Mouse (Mus musculus) midbrain, embryonic 11.5 days (tissue): ENCODE results near the gene Mst1r. TPM values are rescaled to one million over a fixed set of nuclear protein-coding genes. Genes with fewer than 3 reads are reported as not detected.
A peak's percentile ranks its signal among the peaks of the same experiment; 100 is the strongest.

Experiments
- ATAC-seq: fragments of 200-750 bp; cut with Nextera tagmentation; 2 replicates; pipeline ENCODE4 v1.8.0; 2017; ENCODE audit warnings: moderate TSS enrichment, moderate library complexity; ENCODE audit not compliant: low FRiP score
- DNase-seq: peaks from one replicate; pipeline ENCODE4 v3.0.0; 2015; ENCODE audit warnings: low spot score; ENCODE audit errors: missing footprints
- H3K27ac ChIP-seq: fragments of 300-500 bp; sonication (generic); 2 replicates; pipeline ENCODE4 v1.5.1; 2014; ENCODE audit warnings: low read depth, low read length
- H3K27me3 ChIP-seq: fragments of 300-500 bp; sonication (generic); 2 replicates; pipeline ENCODE4 v1.6.1; 2014; ENCODE audit warnings: mild to moderate bottlenecking, low read length, moderate library complexity, mixed read lengths; ENCODE audit not compliant: control insufficient read depth, insufficient read depth
- H3K36me3 ChIP-seq: fragments of 300-500 bp; sonication (generic); 2 replicates; pipeline ENCODE4 v1.6.1; 2014; ENCODE audit warnings: mild to moderate bottlenecking, low read length, moderate library complexity, mixed read lengths; ENCODE audit not compliant: control insufficient read depth, insufficient read depth
- H3K4me1 ChIP-seq: fragments of 300-500 bp; sonication (generic); 2 replicates; pipeline ENCODE4 v1.6.1; 2014; ENCODE audit warnings: low read length; ENCODE audit not compliant: control insufficient read depth, insufficient read depth
- H3K4me2 ChIP-seq: fragments of 300-500 bp; sonication (generic); 2 replicates; pipeline ENCODE4 v1.6.1; 2014; ENCODE audit warnings: mild to moderate bottlenecking, moderate library complexity
- H3K4me3 ChIP-seq: fragments of 300-500 bp; sonication (generic); 2 replicates; pipeline ENCODE4 v1.5.1; 2014; ENCODE audit warnings: low read depth, low read length
- H3K9ac ChIP-seq: fragments of 300-500 bp; sonication (generic); 2 replicates; pipeline ENCODE4 v1.6.1; 2014; ENCODE audit warnings: low read length
- H3K9me3 ChIP-seq: fragments of 300-500 bp; sonication (generic); 2 replicates; pipeline ENCODE4 v1.6.1; 2016; ENCODE audit warnings: low read length; ENCODE audit not compliant: control insufficient read depth
- WGBS: fragments of 180-500 bp; shearing (Covaris S2); extraction: QIAGEN DNeasy Blood & Tissue Kit; methylation state at CpG from one replicate; pipeline ENCODE4 v1.1.7; 2014; 5-methylcytosine and 5-hydroxymethylcytosine counted together
- polyA plus RNA-seq: library from polyadenylated mRNA; unstranded; fragments of >200 nt; fragmentation: Nextera tagmentation; extraction: Ambion mirVana; gene quantifications from 2 replicates; pipeline ENCODE4 v1.2.1, GENCODE M21; 2014

Mst1r gene
- polyA plus RNA-seq, 1 experiment from 2014 or later: 0.60 TPM

DNA sequence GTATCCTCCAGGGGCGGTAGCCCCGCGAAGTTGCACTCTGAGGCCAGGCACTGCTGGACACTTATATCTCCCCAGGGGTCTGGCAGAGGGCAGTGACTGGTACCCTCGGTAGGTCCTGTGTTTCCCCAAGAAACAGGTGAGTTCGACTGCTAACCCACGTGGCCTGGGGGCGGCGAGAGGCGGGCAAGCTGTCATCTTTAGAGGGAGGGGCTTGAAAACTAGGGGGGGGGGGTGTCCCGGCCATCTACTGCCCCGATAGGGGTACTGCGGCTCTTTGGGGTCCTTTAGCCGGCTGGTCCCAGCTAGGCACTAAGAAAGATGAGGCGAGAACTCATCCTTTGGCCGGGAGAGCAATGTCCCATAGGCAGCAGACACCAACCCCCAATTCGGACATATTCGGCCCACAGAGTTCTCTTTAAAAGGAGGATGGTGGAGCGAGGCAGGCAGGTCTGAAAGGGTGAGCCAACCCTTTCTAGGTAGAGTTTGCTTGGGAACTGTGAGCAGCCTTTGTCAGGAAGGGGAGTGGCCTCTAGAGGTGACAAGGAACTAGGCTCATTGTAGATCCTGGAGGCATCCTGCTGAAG, 18.3 kb upstream of the Mst1r start:
- peak; percentile 91 for DNase-seq
- peaks cover 6% of the 10 kb centered on the region for H3K4me1 ChIP-seq
- H3K9me3 ChIP-seq: no peaks in the 10 kb centered on the region
- no peaks in the 10 kb centered on the region for H3K27me3 ChIP-seq
- H3K9ac ChIP-seq: peak overlapping the region; percentile 76
- H3K4me2 ChIP-seq: peak overlapping the region; percentile 80
- peak; percentile 89 for ATAC-seq
- H3K4me3 ChIP-seq: peak overlapping the region; percentile 73
- H3K27ac ChIP-seq: no peak overlapping the region
- no peaks in the 10 kb centered on the region for H3K36me3 ChIP-seq
- under 1% methylated on average over 18 of the region's 18 CpGs for WGBS

DNA sequence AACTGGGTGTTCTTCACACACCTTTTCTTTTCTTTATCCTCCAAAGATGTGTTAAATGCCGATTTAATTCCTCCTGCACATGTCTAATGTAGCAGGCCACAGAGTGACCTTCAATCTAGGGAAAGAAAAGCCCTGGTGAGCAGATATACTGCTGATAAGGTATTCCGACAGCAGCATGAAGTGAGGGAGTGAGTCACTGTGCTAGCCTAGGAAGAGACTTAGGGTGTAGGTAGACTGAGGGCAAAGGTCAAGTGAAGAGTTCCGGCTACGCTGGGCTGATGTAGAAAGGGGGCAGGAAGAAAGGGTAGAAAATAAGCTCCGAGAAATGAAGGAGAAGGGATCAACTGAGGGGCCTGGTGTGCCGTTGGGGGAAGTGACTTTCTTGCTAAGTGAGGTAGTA, 16.4 kb upstream of the Mst1r start:
- H3K27ac ChIP-seq: no peak overlapping the region
- H3K9me3 ChIP-seq: no peaks in the 10 kb centered on the region
- peaks cover 6% of the 10 kb centered on the region for H3K4me1 ChIP-seq
- H3K27me3 ChIP-seq: no peaks in the 10 kb centered on the region
- 90% methylated on average over 6 of the region's 6 CpGs for WGBS
- no peaks in the 10 kb centered on the region for H3K36me3 ChIP-seq
- H3K4me2 ChIP-seq: no peak overlapping the region
- DNase-seq (no peak), ATAC-seq (no peak)
- no peak overlapping the region for H3K4me3 ChIP-seq
- no peak overlapping the region for H3K9ac ChIP-seq

DNA sequence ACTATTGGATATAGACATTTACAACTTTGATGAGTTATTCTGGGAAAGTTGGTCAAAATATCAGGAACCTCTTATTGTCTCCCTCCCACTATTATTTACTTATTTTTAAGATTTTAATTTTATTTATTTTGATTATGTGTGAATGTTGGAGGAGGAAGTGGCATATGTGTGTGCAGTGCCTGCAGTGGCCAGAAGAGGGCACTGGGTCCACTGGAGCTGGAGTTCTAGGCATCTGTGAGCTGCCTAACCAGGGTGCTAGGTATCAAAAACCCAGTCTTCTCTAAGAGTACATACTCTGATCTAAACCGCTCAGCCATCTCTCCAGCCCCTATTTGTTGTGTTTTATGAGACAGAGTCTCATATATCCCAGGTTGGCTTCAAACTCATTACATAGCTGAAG, 15.7 kb upstream of the Mst1r start:
- H3K4me1 ChIP-seq: peaks cover 6% of the 10 kb centered on the region
- H3K27me3 ChIP-seq: no peaks in the 10 kb centered on the region
- H3K9ac ChIP-seq: no peak overlapping the region
- H3K36me3 ChIP-seq: no peaks in the 10 kb centered on the region
- no peak overlapping the region for H3K4me2 ChIP-seq
- no peak overlapping the region for H3K27ac ChIP-seq
- no peak overlapping the region for H3K4me3 ChIP-seq
- ATAC-seq (no peak), DNase-seq (no peak)
- WGBS: 97% methylated on average over 1 of the region's 1 CpGs
- no peaks in the 10 kb centered on the region for H3K9me3 ChIP-seq

DNA sequence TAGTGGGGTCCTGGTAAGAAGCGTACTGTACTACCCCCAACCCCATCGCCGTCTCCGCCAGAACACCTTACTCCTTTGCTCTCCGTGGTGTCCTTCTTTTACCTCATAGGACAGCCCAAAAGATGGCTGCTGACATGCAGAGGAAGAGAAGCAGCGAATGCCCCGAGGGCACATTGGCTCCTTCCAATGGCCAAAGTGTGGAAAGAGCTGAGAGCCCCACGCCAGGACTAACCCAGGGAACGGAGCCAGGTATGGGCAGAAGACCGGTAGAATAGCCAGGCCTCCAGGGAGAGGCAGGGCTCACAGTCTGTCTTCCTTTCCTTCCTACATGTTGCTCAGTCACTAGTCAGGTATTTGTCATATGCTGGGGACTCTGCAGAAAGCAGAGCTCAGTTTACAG, 8.1 kb upstream of the Mst1r start:
- Histone ChIP-seq H3K9me3 (no peaks in the 10 kb centered on the region), H3K4me2 (no peak overlapping the region), H3K27me3 (peaks cover 12% of the 10 kb centered on the region), H3K9ac (no peak overlapping the region), H3K36me3 (no peaks in the 10 kb centered on the region), H3K4me1 (peaks cover 6% of the 10 kb centered on the region), H3K27ac (no peak overlapping the region), H3K4me3 (no peak overlapping the region)
- ATAC-seq: no peak
- WGBS: 86% methylated on average over 10 of the region's 10 CpGs
- no peak for DNase-seq

DNA sequence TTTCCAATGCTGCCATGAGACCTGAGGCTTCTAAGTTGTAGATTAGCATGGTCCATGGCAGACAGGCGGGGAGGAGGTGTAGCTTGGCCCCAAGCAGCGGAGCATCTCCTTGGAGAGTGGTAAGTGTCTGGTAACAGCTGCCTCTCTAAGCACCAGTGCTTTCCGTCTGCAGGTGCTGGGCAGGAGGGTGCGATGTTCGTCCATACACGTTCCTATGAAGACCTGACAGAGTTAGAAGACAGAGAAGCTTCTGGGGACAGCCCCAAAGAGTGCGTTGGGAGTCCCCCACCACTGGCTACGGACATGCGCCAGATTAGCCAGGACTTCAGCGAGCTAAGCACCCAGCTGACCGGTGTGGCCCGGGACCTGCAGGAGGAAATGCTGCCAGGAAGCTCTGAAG, 6.8 kb upstream of the Mst1r start:
- DNase-seq: no peak
- no peak overlapping the region for H3K4me3 ChIP-seq
- no peaks in the 10 kb centered on the region for H3K36me3 ChIP-seq
- no peak overlapping the region for H3K4me2 ChIP-seq
- no peak overlapping the region for H3K27ac ChIP-seq
- H3K4me1 ChIP-seq: peaks cover 6% of the 10 kb centered on the region
- no peaks in the 10 kb centered on the region for H3K9me3 ChIP-seq
- WGBS: 71% methylated on average over 12 of the region's 12 CpGs
- peaks cover 12% of the 10 kb centered on the region for H3K27me3 ChIP-seq
- no peak for ATAC-seq
- no peak overlapping the region for H3K9ac ChIP-seq

DNA sequence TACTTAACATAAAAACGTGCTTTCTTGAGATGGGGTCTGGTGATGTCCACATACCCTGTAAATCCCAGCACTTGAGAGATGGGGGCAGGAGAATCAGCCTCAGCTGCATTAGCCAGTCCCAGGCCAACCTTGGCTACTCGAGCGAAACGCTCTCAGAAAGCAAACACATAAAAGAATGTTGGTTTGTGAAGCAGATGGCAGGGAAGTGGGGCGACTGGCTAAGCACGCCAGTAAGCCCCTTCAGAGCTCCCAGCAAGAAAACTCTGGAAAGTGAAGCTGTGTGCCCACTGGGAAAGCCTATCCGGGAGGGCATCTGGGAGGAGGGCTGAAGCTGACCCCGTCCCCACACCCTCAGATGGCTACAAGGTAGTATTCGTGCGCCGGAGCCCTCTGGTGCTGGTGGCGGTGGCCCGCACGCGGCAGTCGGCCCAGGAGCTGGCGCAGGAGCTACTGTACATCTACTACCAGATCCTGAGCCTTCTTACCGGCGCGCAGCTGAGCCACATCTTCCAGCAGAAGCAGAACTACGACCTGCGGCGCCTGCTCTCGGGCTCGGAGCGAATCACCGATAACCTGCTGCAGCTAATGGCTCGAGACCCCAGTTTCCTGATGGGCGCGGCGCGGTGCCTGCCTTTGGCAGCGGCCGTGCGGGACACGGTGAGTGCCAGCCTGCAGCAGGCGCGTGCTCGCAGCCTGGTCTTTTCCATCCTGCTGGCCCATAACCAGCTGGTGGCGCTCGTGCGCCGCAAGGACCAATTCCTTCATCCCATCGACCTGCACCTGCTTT, 5.6 kb upstream of the Mst1r start:
- Histone ChIP-seq H3K9ac (peak overlapping the region; percentile 51), H3K4me3 (peak overlapping the region; percentile 28; the same call in 1 of the 2 replicates), H3K27ac (no peak overlapping the region), H3K9me3 (no peaks in the 10 kb centered on the region), H3K4me1 (peaks cover 6% of the 10 kb centered on the region), H3K4me2 (peak overlapping the region; percentile 68), H3K36me3 (no peaks in the 10 kb centered on the region), H3K27me3 (peaks cover 12% of the 10 kb centered on the region)
- ATAC-seq: peak; percentile 71
- 3% methylated on average over 44 of the region's 44 CpGs for WGBS
- peak; percentile 98 for DNase-seq

DNA sequence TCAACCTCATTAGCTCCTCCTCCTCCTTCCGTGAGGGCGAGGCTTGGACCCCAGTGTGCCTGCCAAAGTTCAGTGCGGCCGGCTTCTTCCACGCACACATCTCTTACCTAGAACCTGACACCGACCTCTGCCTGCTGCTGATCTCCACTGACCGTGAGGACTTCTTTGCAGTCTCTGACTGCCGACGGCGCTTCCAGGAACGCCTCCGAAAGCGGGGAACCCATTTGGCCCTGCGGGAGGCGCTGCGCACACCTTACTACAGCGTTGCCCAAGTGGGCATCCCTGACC, 5.1 kb upstream of the Mst1r start:
- DNase-seq: no peak

DNA sequence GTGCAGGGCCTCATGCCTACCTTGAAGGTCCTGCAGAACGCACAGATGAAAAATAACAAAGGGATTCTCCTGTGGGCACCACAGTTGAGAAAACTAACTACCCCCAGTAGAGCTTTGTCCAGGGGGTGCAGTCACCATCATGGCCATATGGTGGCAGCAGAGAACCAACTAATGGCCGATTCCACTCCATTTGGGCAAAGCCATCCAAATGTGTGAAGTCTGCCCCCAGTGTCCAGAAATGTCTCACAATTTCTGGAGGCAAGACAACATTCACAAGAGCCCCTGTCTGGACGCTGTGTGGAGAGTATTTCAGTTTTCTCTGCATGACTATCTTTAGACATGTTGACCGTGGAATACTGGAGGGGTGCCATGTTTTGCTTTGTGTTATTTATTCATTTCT, 1.9 kb upstream of the Mst1r start:
- Histone ChIP-seq H3K27ac (no peak overlapping the region), H3K27me3 (peaks cover 12% of the 10 kb centered on the region), H3K9me3 (no peaks in the 10 kb centered on the region), H3K9ac (no peak overlapping the region), H3K4me3 (no peak overlapping the region), H3K4me1 (peaks cover 25% of the 10 kb centered on the region), H3K36me3 (no peaks in the 10 kb centered on the region), H3K4me2 (no peak overlapping the region)
- DNase-seq (peak; percentile 99), ATAC-seq (peak; percentile 69)
- WGBS: 7% methylated on average over 4 of the region's 4 CpGs

More for the DNA sequence above, 5.1 kb upstream of the Mst1r start:
- Histone ChIP-seq H3K27me3 (peaks cover 12% of the 10 kb centered on the region), H3K9ac (no peak overlapping the region; the same call in 1 of the 2 replicates), H3K4me3 (peak overlapping the region; percentile 28; the same call in 1 of the 2 replicates), H3K4me2 (peak overlapping the region; percentile 68), H3K9me3 (no peaks in the 10 kb centered on the region), H3K4me1 (peaks cover 9% of the 10 kb centered on the region), H3K27ac (no peak overlapping the region), H3K36me3 (no peaks in the 10 kb centered on the region)
- no peak for ATAC-seq
- 5% methylated on average over 17 of the region's 17 CpGs for WGBS

DNA sequence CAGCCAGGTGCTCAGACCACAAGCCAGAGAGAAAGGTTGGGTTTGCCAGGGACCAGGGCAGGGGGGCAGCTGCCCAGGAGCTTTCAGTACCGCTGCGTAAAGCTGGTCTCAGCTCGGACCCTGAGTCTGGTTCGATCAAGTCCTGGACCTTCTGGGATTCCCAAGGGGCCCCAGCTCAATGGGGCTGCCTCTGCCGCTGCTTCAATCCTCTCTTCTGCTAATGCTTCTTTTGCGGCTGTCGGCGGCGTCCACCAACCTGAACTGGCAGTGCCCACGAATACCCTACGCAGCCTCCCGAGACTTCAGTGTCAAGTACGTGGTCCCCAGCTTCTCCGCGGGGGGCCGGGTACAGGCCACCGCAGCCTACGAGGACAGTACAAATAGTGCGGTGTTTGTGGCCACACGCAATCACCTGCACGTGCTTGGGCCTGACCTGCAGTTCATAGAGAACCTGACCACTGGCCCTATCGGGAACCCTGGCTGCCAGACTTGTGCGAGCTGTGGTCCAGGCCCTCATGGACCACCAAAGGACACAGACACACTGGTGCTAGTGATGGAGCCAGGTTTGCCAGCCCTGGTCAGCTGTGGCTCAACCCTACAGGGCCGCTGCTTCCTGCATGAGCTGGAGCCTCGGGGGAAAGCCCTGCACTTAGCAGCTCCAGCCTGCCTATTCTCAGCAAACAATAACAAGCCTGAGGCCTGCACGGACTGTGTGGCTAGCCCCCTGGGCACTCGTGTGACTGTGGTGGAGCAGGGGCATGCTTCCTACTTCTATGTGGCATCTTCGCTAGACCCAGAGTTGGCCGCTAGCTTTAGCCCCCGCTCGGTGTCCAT, 511 bp downstream of the Mst1r start:
- Histone ChIP-seq H3K27ac (no peak overlapping the region), H3K9me3 (no peaks in the 10 kb centered on the region), H3K4me1 (peaks cover 19% of the 10 kb centered on the region), H3K36me3 (no peaks in the 10 kb centered on the region), H3K27me3 (peaks cover under 1% of the 10 kb centered on the region; the same call in 1 of the 2 replicates), H3K4me2 (peak overlapping the region; percentile 50), H3K4me3 (peak overlapping the region; percentile 25), H3K9ac (peak overlapping the region; percentile 62)
- WGBS: 45% methylated on average over 31 of the region's 31 CpGs
- DNase-seq: peak; percentile 88
- ATAC-seq: 0 out of 2 replicates have a peak, but pooled peaks have one; percentile 6
